Mouse (Mus musculus) small intestine, adult 2 months (tissue): ENCODE measurements around the gene Foxp1. TPM values are rescaled to one million over a fixed set of nuclear protein-coding genes. Genes with fewer than 3 reads are reported as not detected.
A peak's percentile ranks its signal among the peaks of the same experiment; 100 is the strongest.

Source experiments
- H3K27ac ChIP-seq: fragments of 200-500 bp; 2 replicates; pipeline ENCODE4 v1.5.1; 2012; ENCODE audit warnings: low read depth, low read length, control low read depth, inconsistent platforms; ENCODE audit not compliant: insufficient read depth
- H3K27me3 ChIP-seq: fragments of 200-500 bp; 2 replicates; pipeline ENCODE4 v1.6.1; 2012; ENCODE audit warnings: mild to moderate bottlenecking, moderate library complexity, low read length, inconsistent platforms; ENCODE audit not compliant: control insufficient read depth, insufficient read depth
- H3K36me3 ChIP-seq: fragments of 200-500 bp; 2 replicates; pipeline ENCODE4 v1.6.1; 2012; ENCODE audit warnings: mild to moderate bottlenecking, low read length, control low read depth, inconsistent platforms; ENCODE audit not compliant: control insufficient read depth, insufficient read depth
- H3K4me1 ChIP-seq: fragments of 200-500 bp; 2 replicates; pipeline ENCODE4 v1.6.1; 2012; ENCODE audit warnings: low read length, inconsistent platforms, mixed read lengths; ENCODE audit not compliant: control insufficient read depth, insufficient read depth, insufficient read length
- H3K4me3 ChIP-seq: fragments of 200-500 bp; 2 replicates; pipeline ENCODE4 v1.5.1; 2012; ENCODE audit warnings: low read depth, mild to moderate bottlenecking, control low read depth, inconsistent platforms, low read length, moderate library complexity
- CTCF ChIP-seq: fragments of 200-500 bp; IDR thresholded peaks from 2 replicates; pipeline ENCODE4 v1.5.1; 2012; ENCODE audit warnings: low read depth, mild to moderate bottlenecking, control low read depth, inconsistent platforms, low read length, moderate library complexity, mixed read lengths; ENCODE audit not compliant: insufficient replicate concordance, insufficient read length; ENCODE audit errors: extremely low read depth
- POLR2A ChIP-seq: fragments of 200-500 bp; IDR thresholded peaks from 2 replicates; pipeline ENCODE4 v1.6.1; 2012; ENCODE audit warnings: low read depth, mild to moderate bottlenecking, control low read depth, inconsistent platforms, low read length, moderate library complexity
- WGBS: fragments of 180-500 bp; shearing (Covaris S2); methylation state at CpG from one replicate; pipeline ENCODE4 v1.1.7; 2018; 5-methylcytosine and 5-hydroxymethylcytosine counted together
- polyA plus RNA-seq: library from polyadenylated mRNA; depleted of rRNA; stranded (reverse); fragments of >200 nt; gene quantifications from 2 replicates; pipeline ENCODE4 v1.2.3, GENCODE M21; 2012

Gene Foxp1
- polyA plus RNA-seq, 1 experiment: 52.2 TPM

- H3K4me1 ChIP-seq: no peaks in the 10 kb centered on the region
- H3K4me3 ChIP-seq: no peak overlapping the region
- peaks cover 20% of the 10 kb centered on the region for H3K36me3 ChIP-seq
- H3K27me3 ChIP-seq: no peaks in the 10 kb centered on the region
- no peak for TF ChIP-seq CTCF
- TF ChIP-seq POLR2A: no peak
- H3K27ac ChIP-seq: no peak overlapping the region
- WGBS: 90% methylated on average over 7 of the region's 7 CpGs
Measured at GRCm38 (mm10) chr6:98980001-98980400, 542.5 kb downstream of the Foxp1 start.

DNA sequence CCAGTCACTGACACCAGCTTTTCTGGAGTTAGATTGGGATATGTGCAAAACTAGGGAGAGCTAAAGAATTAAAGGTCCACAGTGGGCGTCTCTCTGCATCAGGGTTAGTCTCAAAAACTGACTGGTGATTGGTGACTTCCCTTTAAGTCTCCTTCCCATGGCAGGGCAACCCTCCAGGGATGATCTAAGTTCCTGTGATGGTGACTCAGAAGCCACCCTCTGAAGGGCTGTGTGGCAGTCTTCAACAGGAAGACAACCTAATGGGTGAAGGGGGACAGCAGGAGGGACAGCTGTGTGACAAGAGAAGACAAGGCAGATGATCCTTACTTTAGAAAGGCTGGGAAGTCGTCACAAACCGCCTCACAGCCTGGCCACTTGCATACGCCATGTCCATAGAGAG is 544.7 kb downstream of the Foxp1 start:
- WGBS: 93% methylated on average over 4 of the region's 4 CpGs
- no peaks in the 10 kb centered on the region for H3K27me3 ChIP-seq
- no peaks in the 10 kb centered on the region for H3K4me1 ChIP-seq
- no peak overlapping the region for H3K27ac ChIP-seq
- TF ChIP-seq CTCF (no peak), POLR2A (no peak)
- H3K4me3 ChIP-seq: no peak overlapping the region
- H3K36me3 ChIP-seq: peaks cover 20% of the 10 kb centered on the region

GRCm38 (mm10) chr6:98975918-98976317 is 546.6 kb downstream of the Foxp1 start:
- Histone ChIP-seq H3K27me3 (no peaks in the 10 kb centered on the region), H3K36me3 (peaks cover 20% of the 10 kb centered on the region), H3K4me3 (no peak overlapping the region), H3K4me1 (no peaks in the 10 kb centered on the region), H3K27ac (no peak overlapping the region)
- TF ChIP-seq CTCF: no peak
- no peak for TF ChIP-seq POLR2A
- 90% methylated on average over 6 of the region's 6 CpGs for WGBS

DNA sequence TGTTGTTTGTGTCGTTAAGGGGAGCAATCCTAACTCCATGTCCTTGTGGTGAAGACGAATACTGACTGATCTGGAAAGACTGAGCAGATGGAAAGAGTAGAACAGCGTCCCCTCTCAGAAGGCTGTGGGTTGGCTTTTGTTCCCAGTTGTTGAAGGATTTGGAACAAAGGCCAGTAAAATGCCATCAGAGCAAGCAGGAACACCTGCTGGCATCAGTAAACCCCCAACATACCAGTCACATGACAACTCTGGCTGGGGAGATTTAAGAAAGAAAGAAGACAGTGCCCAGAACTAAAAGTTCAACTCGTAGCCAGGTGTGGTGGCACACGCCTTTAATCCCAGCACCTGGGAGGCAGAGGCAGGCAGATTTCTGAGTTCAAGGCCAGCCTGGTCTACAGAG is 549.1 kb downstream of the Foxp1 start:
- no peaks in the 10 kb centered on the region for H3K27me3 ChIP-seq
- H3K27ac ChIP-seq: no peak overlapping the region
- peaks cover 20% of the 10 kb centered on the region for H3K36me3 ChIP-seq
- TF ChIP-seq POLR2A (no peak), CTCF (no peak)
- no peaks in the 10 kb centered on the region for H3K4me1 ChIP-seq
- no peak overlapping the region for H3K4me3 ChIP-seq
- WGBS: 79% methylated on average over 5 of the region's 5 CpGs

GRCm38 (mm10) chr6:98972404-98972803 is 550.1 kb downstream of the Foxp1 start:
- Histone ChIP-seq H3K27me3 (no peaks in the 10 kb centered on the region), H3K27ac (no peak overlapping the region), H3K4me3 (no peak overlapping the region), H3K4me1 (no peaks in the 10 kb centered on the region), H3K36me3 (peaks cover 14% of the 10 kb centered on the region)
- 73% methylated on average over 7 of the region's 7 CpGs for WGBS
- TF ChIP-seq POLR2A (no peak), CTCF (no peak)

DNA sequence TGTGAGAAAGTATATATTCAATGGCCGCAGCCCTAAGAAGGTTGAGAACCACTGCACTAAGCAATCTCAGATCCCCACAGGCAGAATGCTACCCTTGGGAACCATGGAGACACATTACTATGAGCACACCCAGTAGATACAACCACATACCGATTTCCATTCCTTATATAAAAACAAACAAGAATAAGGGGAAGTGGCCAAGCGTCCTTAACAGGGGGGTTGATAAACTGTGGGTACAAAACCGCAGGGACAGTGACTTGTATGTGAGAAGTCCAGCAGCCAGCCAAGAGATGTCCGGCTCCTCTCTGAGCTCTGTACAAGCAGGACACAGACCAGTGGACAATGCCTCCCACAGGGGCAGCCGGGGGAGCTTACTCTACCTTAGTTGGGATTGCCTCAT is 563.2 kb downstream of the Foxp1 start:
- Histone ChIP-seq H3K4me1 (no peaks in the 10 kb centered on the region), H3K36me3 (no peaks in the 10 kb centered on the region; the same call in 1 of the 2 replicates), H3K27me3 (no peaks in the 10 kb centered on the region), H3K27ac (no peak overlapping the region), H3K4me3 (no peak overlapping the region)
- TF ChIP-seq POLR2A: no peak
- no peak for TF ChIP-seq CTCF
- 78% methylated on average over 6 of the region's 6 CpGs for WGBS

GRCm38 (mm10) chr6:98956522-98957169 is 565.9 kb downstream of the Foxp1 start:
- H3K27ac ChIP-seq: no peak overlapping the region
- 88% methylated on average over 9 of the region's 9 CpGs for WGBS
- H3K4me3 ChIP-seq: no peak overlapping the region
- TF ChIP-seq CTCF (peak; percentile 16; the same call in 1 of the 2 replicates), POLR2A (no peak)
- H3K27me3 ChIP-seq: no peaks in the 10 kb centered on the region
- no peaks in the 10 kb centered on the region for H3K4me1 ChIP-seq
- peaks cover 14% of the 10 kb centered on the region for H3K36me3 ChIP-seq

GRCm38 (mm10) chr6:98955706-98956105 is 566.8 kb downstream of the Foxp1 start:
- H3K27ac ChIP-seq: no peak overlapping the region
- H3K27me3 ChIP-seq: no peaks in the 10 kb centered on the region
- TF ChIP-seq CTCF (no peak), POLR2A (no peak)
- WGBS: 81% methylated on average over 6 of the region's 6 CpGs
- H3K4me3 ChIP-seq: no peak overlapping the region
- H3K4me1 ChIP-seq: no peaks in the 10 kb centered on the region
- H3K36me3 ChIP-seq: peaks cover 14% of the 10 kb centered on the region
